Mouse (Mus musculus): ENCODE measurements around the gene Raf1.

Raf1 gene

GRCm38 (mm10) chr6:115615983-115616382 lies 60.5 kb downstream of the Raf1 start:
- peak; percentile 34 for DNase-seq (ENCODE audit: low spot score)

- DNase-seq (ENCODE audit: low spot score), result no peak
Measured at GRCm38 (mm10) chr6:115613793-115614192, 62.6 kb downstream of the Raf1 start.

- DNase-seq (ENCODE audit: low spot score), result no peak
Measured at GRCm38 (mm10) chr6:115610301-115610700, 66.1 kb downstream of the Raf1 start.

- no peak for DNase-seq (ENCODE audit: low spot score)
Measured at GRCm38 (mm10) chr6:115609121-115609520, 67.3 kb downstream of the Raf1 start.

GRCm38 (mm10) chr6:115607429-115607828 lies 69.0 kb downstream of the Raf1 start:
- DNase-seq (ENCODE audit: low spot score), result no peak

GRCm38 (mm10) chr6:115606461-115606860 lies 70.0 kb downstream of the Raf1 start:
- no peak for DNase-seq (ENCODE audit: low spot score)

- peak; percentile 91 for DNase-seq (ENCODE audit: low spot score)
Measured at GRCm38 (mm10) chr6:115601715-115602523, 74.5 kb downstream of the Raf1 start, which contains the start of gene Mkrn2. TSS of gene Mkrn2 (plus strand) at chr6:115601902.

- peak; percentile 20 for DNase-seq (ENCODE audit: low spot score)
Measured at GRCm38 (mm10) chr6:115601322-115601714, 75.1 kb downstream of the Raf1 start.

- no peak for DNase-seq (ENCODE audit: low spot score)
Measured at GRCm38 (mm10) chr6:115595667-115596066, 80.8 kb downstream of the Raf1 start.

GRCm38 (mm10) chr6:115594463-115594862 lies 82.0 kb downstream of the Raf1 start:
- no peak for DNase-seq (ENCODE audit: low spot score)

- no peak for DNase-seq (ENCODE audit: low spot score)
Measured at GRCm38 (mm10) chr6:115593252-115593651, 83.2 kb downstream of the Raf1 start.

- DNase-seq (ENCODE audit: low spot score), result no peak
Measured at GRCm38 (mm10) chr6:115592458-115592857, 84.0 kb downstream of the Raf1 start, which contains the start of gene Mkrn2os. TSS of gene Mkrn2os (minus strand) at chr6:115592576.

- DNase-seq (ENCODE audit: low spot score), result no peak
Measured at GRCm38 (mm10) chr6:115591692-115592359, 84.6 kb downstream of the Raf1 start.

- no peak for DNase-seq (ENCODE audit: low spot score)
Measured at GRCm38 (mm10) chr6:115586321-115586720, 90.1 kb downstream of the Raf1 start.

- DNase-seq (ENCODE audit: low spot score), result peak; percentile 71
Measured at GRCm38 (mm10) chr6:115584176-115584575, 92.3 kb downstream of the Raf1 start.

- DNase-seq (ENCODE audit: low spot score), result no peak
Measured at GRCm38 (mm10) chr6:115583430-115584125, 92.9 kb downstream of the Raf1 start.

- DNase-seq (ENCODE audit: low spot score), result no peak
Measured at GRCm38 (mm10) chr6:115582328-115583115, 93.9 kb downstream of the Raf1 start.

GRCm38 (mm10) chr6:115580810-115581209 lies 95.6 kb downstream of the Raf1 start:
- no peak for DNase-seq (ENCODE audit: low spot score)

- no peak for DNase-seq (ENCODE audit: low spot score)
Measured at GRCm38 (mm10) chr6:115577941-115578340, 98.5 kb downstream of the Raf1 start.

- no peak for DNase-seq (ENCODE audit: low spot score)
Measured at GRCm38 (mm10) chr6:115577407-115577806, 99.0 kb downstream of the Raf1 start.

GRCm38 (mm10) chr6:115574171-115574570 lies 102.3 kb downstream of the Raf1 start:
- DNase-seq (ENCODE audit: low spot score), result no peak
